Mouse (Mus musculus): ENCODE measurements around the gene Myo1b. TPM values are rescaled to one million over a fixed set of nuclear protein-coding genes. Genes with fewer than 3 reads are reported as not detected.

Gene Myo1b
- polyA plus RNA-seq, 1 experiment from 2014 or later, result 77.6 TPM

DNA sequence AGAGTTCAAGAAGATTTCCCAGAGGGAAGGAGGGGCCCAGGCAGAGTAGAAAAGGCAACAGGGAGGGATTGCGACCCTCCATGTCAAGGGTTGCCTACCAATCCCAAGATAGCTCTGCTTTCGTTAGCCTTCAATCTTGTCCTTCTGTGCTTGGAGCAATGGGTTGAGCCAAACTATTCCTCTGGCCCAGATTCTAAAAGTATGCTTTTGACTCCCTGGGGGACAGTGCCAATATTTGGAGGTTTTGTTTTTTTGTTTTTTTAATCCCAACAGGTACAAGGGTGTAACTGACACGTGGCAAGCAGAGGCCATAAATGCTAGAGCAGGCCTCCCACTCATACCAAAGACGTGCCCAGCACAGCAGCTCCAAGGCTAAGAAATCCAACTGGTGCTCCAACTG is 93.3 kb downstream of the Myo1b start:
- Histone ChIP-seq H3K27me3 (ENCODE audit: insufficient read depth, poor library complexity, severe bottlenecking) (no peaks in the 10 kb centered on the region), H3K9me3 (no peaks in the 10 kb centered on the region), H3K4me1 (replicated peaks) (no peaks in the 10 kb centered on the region), H3K4me3 (no peak overlapping the region), H3K36me3 (peaks cover 29% of the 10 kb centered on the region), H3K27ac (no peak overlapping the region)
- WGBS, result 92% methylated on average over 4 of the region's 4 CpGs
- no peak for DNase-seq (ENCODE audit: low spot score)

GRCm38 (mm10) chr1:51821701-51822495 is 94.0 kb downstream of the Myo1b start:
- Histone ChIP-seq H3K27ac (no peak overlapping the region), H3K4me1 (replicated peaks) (no peaks in the 10 kb centered on the region), H3K9me3 (no peaks in the 10 kb centered on the region), H3K27me3 (ENCODE audit: insufficient read depth, poor library complexity, severe bottlenecking) (no peaks in the 10 kb centered on the region), H3K4me3 (no peak overlapping the region), H3K36me3 (peaks cover 34% of the 10 kb centered on the region)
- no peak for DNase-seq (ENCODE audit: low spot score)
- WGBS, result 91% methylated on average over 13 of the region's 13 CpGs

- Histone ChIP-seq H3K9me3 (no peaks in the 10 kb centered on the region), H3K36me3 (peaks cover 45% of the 10 kb centered on the region), H3K27me3 (ENCODE audit: insufficient read depth, poor library complexity, severe bottlenecking) (no peaks in the 10 kb centered on the region), H3K27ac (no peak overlapping the region), H3K4me1 (replicated peaks) (no peaks in the 10 kb centered on the region), H3K4me3 (no peak overlapping the region)
- DNase-seq (ENCODE audit: low spot score), result no peak
- 93% methylated on average over 6 of the region's 6 CpGs for WGBS
These were observed 95.4 kb downstream of the Myo1b start for GRCm38 (mm10) chr1:51820520-51820919.

DNA sequence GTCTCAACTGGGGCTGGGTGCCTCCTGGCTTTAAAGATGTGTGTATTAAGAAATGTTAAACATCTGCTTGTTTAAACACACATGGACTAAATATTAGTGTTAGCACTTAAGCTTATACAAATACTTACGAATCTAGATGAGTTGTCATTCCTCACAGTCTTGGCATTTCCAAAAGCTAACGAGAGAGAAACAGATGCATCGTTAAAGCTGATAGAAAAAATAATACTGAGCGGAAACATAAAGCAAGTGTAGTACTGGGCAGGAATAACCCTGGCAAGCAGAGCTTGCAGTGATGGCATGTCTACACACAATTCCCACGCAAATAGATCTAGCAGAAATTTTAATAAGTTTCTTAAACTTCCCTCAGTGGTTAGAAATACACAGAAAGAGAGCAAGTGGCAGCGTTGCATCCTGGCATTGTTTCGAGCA is 95.8 kb downstream of the Myo1b start:
- H3K9me3 ChIP-seq, result no peaks in the 10 kb centered on the region

DNA sequence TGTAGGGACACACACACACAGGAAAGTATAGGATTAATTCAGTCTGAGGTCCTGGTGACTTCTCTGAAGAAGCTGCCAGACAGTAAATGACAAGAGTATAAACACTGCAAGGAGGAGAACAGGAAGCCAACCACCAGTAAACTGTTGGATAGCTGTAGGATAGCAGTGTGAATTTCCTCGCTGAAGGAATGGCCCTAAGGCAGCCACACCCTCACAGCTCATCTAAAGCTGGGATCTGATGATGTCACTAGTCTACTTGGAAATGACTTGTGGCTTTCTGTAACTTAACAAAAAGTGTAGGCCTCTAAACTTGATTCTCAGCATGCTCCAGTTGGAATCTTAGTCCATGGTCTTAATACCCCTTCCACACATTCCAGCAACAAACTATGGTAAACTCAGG is 100.2 kb downstream of the Myo1b start:
- WGBS, result 76% methylated on average over 1 of the region's 1 CpGs
- no peaks in the 10 kb centered on the region for H3K9me3 ChIP-seq
- peaks cover 5% of the 10 kb centered on the region; the same call in 1 of the 2 replicates for H3K4me1 ChIP-seq (replicated peaks)
- no peak overlapping the region for H3K4me3 ChIP-seq
- H3K27ac ChIP-seq, result no peak overlapping the region
- H3K36me3 ChIP-seq, result peaks cover 42% of the 10 kb centered on the region
- no peak for DNase-seq (ENCODE audit: low spot score)
- no peaks in the 10 kb centered on the region for H3K27me3 ChIP-seq (ENCODE audit: insufficient read depth, poor library complexity, severe bottlenecking)

More for the DNA sequence above, 95.8 kb downstream of the Myo1b start:
- H3K27ac ChIP-seq, result no peak overlapping the region
- WGBS, result 93% methylated on average over 7 of the region's 7 CpGs
- no peak for DNase-seq (ENCODE audit: low spot score)
- H3K4me1 ChIP-seq (replicated peaks), result peaks cover 2% of the 10 kb centered on the region; the same call in 1 of the 2 replicates
- H3K27me3 ChIP-seq (ENCODE audit: insufficient read depth, poor library complexity, severe bottlenecking), result no peaks in the 10 kb centered on the region
- no peak overlapping the region for H3K4me3 ChIP-seq
- peaks cover 45% of the 10 kb centered on the region for H3K36me3 ChIP-seq

DNA sequence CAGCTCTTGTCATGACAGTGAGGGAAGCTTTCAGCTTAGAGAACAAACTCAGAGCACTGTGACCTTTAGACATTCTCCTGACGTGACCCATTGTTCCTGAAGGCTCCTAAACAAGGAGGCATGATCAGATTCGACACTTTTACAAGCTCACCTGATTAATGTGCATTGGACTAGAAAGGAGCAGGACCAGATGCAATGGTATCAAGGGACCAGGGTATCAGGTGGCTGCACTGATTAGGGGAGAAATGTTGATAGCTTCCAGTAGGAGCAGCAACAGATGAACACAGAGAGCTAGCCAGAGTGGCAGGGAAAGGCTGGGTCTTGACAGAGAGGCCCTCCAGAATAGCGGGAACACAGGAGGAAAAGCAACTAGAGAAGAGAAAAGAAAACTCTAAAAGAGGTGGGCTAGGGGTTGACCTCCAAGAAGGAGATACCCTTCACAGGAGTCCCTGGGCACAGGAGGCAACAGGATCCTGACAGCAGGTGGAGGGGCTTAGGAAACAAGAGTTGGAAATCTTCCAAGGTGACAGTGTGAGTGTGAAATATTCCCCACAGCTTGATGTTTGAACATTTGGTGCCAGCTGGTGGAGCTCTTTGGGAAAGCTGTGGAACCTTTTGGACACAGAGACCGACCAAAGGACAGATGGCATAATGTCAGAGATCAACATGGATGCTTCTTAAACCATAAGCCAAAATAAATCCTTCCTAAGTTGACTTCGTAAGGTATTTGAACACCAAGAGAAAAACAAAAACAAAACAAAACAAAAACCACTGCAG is 100.8 kb downstream of the Myo1b start:
- H3K4me3 ChIP-seq, result no peak overlapping the region
- no peak for DNase-seq (ENCODE audit: low spot score)
- peaks cover 45% of the 10 kb centered on the region for H3K36me3 ChIP-seq
- H3K4me1 ChIP-seq (replicated peaks), result peaks cover 5% of the 10 kb centered on the region; the same call in 1 of the 2 replicates
- H3K27me3 ChIP-seq (ENCODE audit: insufficient read depth, poor library complexity, severe bottlenecking), result no peaks in the 10 kb centered on the region
- 79% methylated on average over 5 of the region's 5 CpGs for WGBS
- H3K9me3 ChIP-seq, result no peaks in the 10 kb centered on the region
- H3K27ac ChIP-seq, result no peak overlapping the region

GRCm38 (mm10) chr1:51808847-51809246 is 107.0 kb downstream of the Myo1b start:
- peaks cover 18% of the 10 kb centered on the region for H3K4me1 ChIP-seq (replicated peaks)
- no peak overlapping the region for H3K4me3 ChIP-seq
- no peak for DNase-seq (ENCODE audit: low spot score)
- 90% methylated on average over 10 of the region's 10 CpGs for WGBS
- H3K9me3 ChIP-seq, result no peaks in the 10 kb centered on the region
- no peaks in the 10 kb centered on the region for H3K27me3 ChIP-seq (ENCODE audit: insufficient read depth, poor library complexity, severe bottlenecking)
- H3K36me3 ChIP-seq, result peaks cover 19% of the 10 kb centered on the region; the same call in 1 of the 2 replicates
- H3K27ac ChIP-seq, result no peak overlapping the region

- Histone ChIP-seq H3K4me3 (no peak overlapping the region), H3K4me1 (replicated peaks) (peaks cover 18% of the 10 kb centered on the region), H3K36me3 (peaks cover 22% of the 10 kb centered on the region; the same call in 1 of the 2 replicates), H3K27me3 (ENCODE audit: insufficient read depth, poor library complexity, severe bottlenecking) (no peaks in the 10 kb centered on the region), H3K27ac (no peak overlapping the region), H3K9me3 (no peaks in the 10 kb centered on the region)
- DNase-seq (ENCODE audit: low spot score), result no peak
- WGBS, result 83% methylated on average over 1 of the region's 1 CpGs
These were observed 107.6 kb downstream of the Myo1b start for GRCm38 (mm10) chr1:51808228-51808627.

GRCm38 (mm10) chr1:51805040-51805610 is 110.7 kb downstream of the Myo1b start:
- Histone ChIP-seq H3K36me3 (peaks cover 19% of the 10 kb centered on the region), H3K9me3 (no peaks in the 10 kb centered on the region), H3K27me3 (ENCODE audit: insufficient read depth, poor library complexity, severe bottlenecking) (no peaks in the 10 kb centered on the region), H3K27ac (no peak overlapping the region), H3K4me3 (no peak overlapping the region), H3K4me1 (replicated peaks) (peaks cover 18% of the 10 kb centered on the region)
- no peak for DNase-seq (ENCODE audit: low spot score)
- 50% methylated on average over 5 of the region's 5 CpGs for WGBS

DNA sequence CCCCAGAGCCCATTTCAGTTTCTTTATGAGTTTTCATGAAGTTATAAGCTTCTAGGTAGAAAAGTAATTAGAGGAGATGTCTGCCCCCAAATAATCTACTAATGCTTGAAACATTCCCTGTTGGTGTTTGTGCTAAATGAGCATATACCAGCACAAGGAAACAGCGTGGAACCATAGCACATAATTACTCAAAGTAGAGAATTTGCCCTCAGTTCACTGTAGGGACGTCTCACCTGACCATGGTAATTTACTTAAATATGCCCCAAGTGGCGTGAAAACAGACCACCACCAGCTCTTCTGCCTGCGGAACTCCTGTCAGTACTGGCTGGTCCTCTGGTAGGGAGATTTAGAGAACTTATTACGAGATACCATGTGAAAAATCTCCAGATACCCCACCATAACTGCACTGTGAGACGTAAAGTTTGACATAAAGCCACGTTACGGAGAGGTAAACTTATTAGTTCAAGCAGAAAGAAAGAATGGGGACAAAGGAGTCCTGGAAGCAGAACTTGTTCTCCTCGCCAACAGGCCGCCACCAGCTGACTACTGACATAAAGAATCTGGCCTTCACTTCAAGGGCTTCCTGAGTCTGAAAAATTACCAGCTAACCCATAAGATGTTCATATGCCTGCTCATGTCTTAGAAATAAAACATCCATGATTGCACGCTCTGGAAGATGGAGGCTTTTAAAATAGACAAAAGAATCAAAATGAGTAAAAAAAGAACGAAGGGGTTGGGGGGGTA is 111.4 kb downstream of the Myo1b start:
- Histone ChIP-seq H3K9me3 (no peaks in the 10 kb centered on the region), H3K4me1 (replicated peaks) (peaks cover 18% of the 10 kb centered on the region), H3K4me3 (no peak overlapping the region), H3K27ac (0 out of 2 replicates have a peak overlapping the region, but pooled peaks have one; percentile 29), H3K27me3 (ENCODE audit: insufficient read depth, poor library complexity, severe bottlenecking) (no peaks in the 10 kb centered on the region), H3K36me3 (peaks cover 22% of the 10 kb centered on the region)
- no peak for DNase-seq (ENCODE audit: low spot score)
- 51% methylated on average over 12 of the region's 12 CpGs for WGBS

GRCm38 (mm10) chr1:51798011-51798471 is 117.8 kb downstream of the Myo1b start:
- WGBS, result 73% methylated on average over 7 of the region's 7 CpGs
- Histone ChIP-seq H3K9me3 (no peaks in the 10 kb centered on the region), H3K36me3 (peaks cover 61% of the 10 kb centered on the region), H3K27ac (no peak overlapping the region; the same call in 1 of the 2 replicates), H3K4me1 (replicated peaks) (peaks cover 16% of the 10 kb centered on the region), H3K4me3 (no peak overlapping the region), H3K27me3 (ENCODE audit: insufficient read depth, poor library complexity, severe bottlenecking) (no peaks in the 10 kb centered on the region)
- no peak for DNase-seq (ENCODE audit: low spot score)
